Mouse (Mus musculus) bone marrow macrophage, adult 2 months (primary cell): ENCODE data around the gene Vezf1. TPM values are rescaled to one million over a fixed set of nuclear protein-coding genes. Genes with fewer than 3 reads are reported as not detected.
A peak's percentile ranks its signal among the peaks of the same experiment; 100 is the strongest.
"Not testable (repeated sequence)": the region's sequence is repeated elsewhere in the genome, so short reads cannot be mapped to it uniquely, and the experiment has no call there.

ENCODE experiments used
- H3K27ac ChIP-seq: 2 replicates; pipeline ENCODE4 v1.5.1; 2012; ENCODE audit warnings: low read depth, low read length; ENCODE audit not compliant: insufficient read depth
- H3K4me1 ChIP-seq: 2 replicates; pipeline ENCODE4 v1.6.1; 2012; ENCODE audit warnings: low read length; ENCODE audit not compliant: control insufficient read depth, insufficient read depth
- H3K4me3 ChIP-seq: 2 replicates; pipeline ENCODE4 v1.5.1; 2012; ENCODE audit warnings: mild to moderate bottlenecking, low read length, moderate library complexity; ENCODE audit not compliant: insufficient read depth
- CTCF ChIP-seq: IDR thresholded peaks from 2 replicates; pipeline ENCODE4 v1.5.1; 2012; ENCODE audit warnings: low read depth, mild to moderate bottlenecking, low read length, moderate library complexity
- POLR2A ChIP-seq: IDR thresholded peaks from 2 replicates; pipeline ENCODE4 v1.6.1; 2012; ENCODE audit warnings: mild to moderate bottlenecking, low read depth, low read length, borderline replicate concordance
- polyA plus RNA-seq: library from polyadenylated mRNA; stranded (reverse); fragments of >200 nt; gene quantifications from 2 replicates; pipeline ENCODE4 v1.2.4, GENCODE M21; 2012; ENCODE audit not compliant: missing spikeins, insufficient read depth, insufficient read length

Vezf1 gene
- polyA plus RNA-seq, 1 experiment = 29.7 TPM

- H3K4me1 ChIP-seq = no peaks in the 10 kb centered on the region
- H3K27ac ChIP-seq = no peak overlapping the region
- no peak for TF ChIP-seq POLR2A
- no peak for TF ChIP-seq CTCF
- H3K4me3 ChIP-seq = no peak overlapping the region
Observed at GRCm38 (mm10) chr11:88037386-88037785, 30.7 kb upstream of the Vezf1 start.

- no peak overlapping the region for H3K27ac ChIP-seq
- no peak for TF ChIP-seq CTCF
- no peak for TF ChIP-seq POLR2A
- H3K4me1 ChIP-seq = 0 out of 2 replicates have a peak, but pooled peaks cover under 1% of the 10 kb centered on the region
- no peak overlapping the region for H3K4me3 ChIP-seq
Observed at GRCm38 (mm10) chr11:88039066-88039465, 29.0 kb upstream of the Vezf1 start.

- H3K4me1 ChIP-seq = peaks cover 13% of the 10 kb centered on the region
- H3K27ac ChIP-seq = no peak overlapping the region
- H3K4me3 ChIP-seq = no peak overlapping the region
- no peak for TF ChIP-seq CTCF
- no peak for TF ChIP-seq POLR2A
Observed at GRCm38 (mm10) chr11:88044314-88044713, 23.8 kb upstream of the Vezf1 start.

GRCm38 (mm10) chr11:88045159-88045558 is 22.9 kb upstream of the Vezf1 start:
- not testable (repeated sequence) for H3K27ac ChIP-seq, H3K4me3 ChIP-seq
- peaks cover 13% of the 10 kb centered on the region for H3K4me1 ChIP-seq

GRCm38 (mm10) chr11:88045878-88046277 is 22.2 kb upstream of the Vezf1 start:
- Histone ChIP-seq H3K4me1 (peaks cover 13% of the 10 kb centered on the region), H3K27ac (no peak overlapping the region), H3K4me3 (no peak overlapping the region; the same call in 1 of the 2 replicates)
- no peak for TF ChIP-seq CTCF

- no peak for TF ChIP-seq CTCF
- TF ChIP-seq POLR2A = no peak
- peak overlapping the region; percentile 67 for H3K4me3 ChIP-seq
- peak overlapping the region; percentile 87; the same call in 1 of the 2 replicates for H3K27ac ChIP-seq
- H3K4me1 ChIP-seq = peaks cover 13% of the 10 kb centered on the region
Observed at GRCm38 (mm10) chr11:88046323-88046937, 21.6 kb upstream of the Vezf1 start.

- H3K4me1 ChIP-seq = peaks cover 13% of the 10 kb centered on the region
- no peak for TF ChIP-seq POLR2A
- no peak for TF ChIP-seq CTCF
- peak within 1 kb of the TSS; percentile 94 for H3K4me3 ChIP-seq
- H3K27ac ChIP-seq = peak within 1 kb of the TSS; percentile 96
Observed at GRCm38 (mm10) chr11:88046944-88047794, 20.9 kb upstream of the Vezf1 start, which contains the start of gene Srsf1. TSS of gene Srsf1 (plus strand) at chr11:88047373.

GRCm38 (mm10) chr11:88047871-88048531 is 20.1 kb upstream of the Vezf1 start:
- Histone ChIP-seq H3K4me3 (peak overlapping the region; percentile 94), H3K27ac (peak overlapping the region; percentile 96), H3K4me1 (peaks cover 13% of the 10 kb centered on the region)
- no peak for TF ChIP-seq CTCF
- TF ChIP-seq POLR2A = no peak

GRCm38 (mm10) chr11:88048961-88049670 is 19.0 kb upstream of the Vezf1 start:
- peak overlapping the region; percentile 96; the same call in 1 of the 2 replicates for H3K27ac ChIP-seq

More at GRCm38 (mm10) chr11:88048961-88049670, 19.0 kb upstream of the Vezf1 start:
- TF ChIP-seq CTCF (no peak), POLR2A (no peak)
- H3K4me3 ChIP-seq = peak overlapping the region; percentile 94
- peaks cover 11% of the 10 kb centered on the region for H3K4me1 ChIP-seq
